Mouse (Mus musculus): ENCODE results near the gene Adgrb2. TPM values are rescaled to one million over a fixed set of nuclear protein-coding genes. Genes with fewer than 3 reads are reported as not detected.

Adgrb2 gene
- polyA plus RNA-seq, 1 experiment from 2014 or later = 2.8 TPM

- Histone ChIP-seq H3K4me1 (ENCODE audit: control insufficient read depth, insufficient read depth, low read length) (peaks cover 30% of the 10 kb centered on the region), H3K27me3 (ENCODE audit: control insufficient read depth, insufficient read depth, low read length) (peaks cover 40% of the 10 kb centered on the region)
These were observed 1.6 kb upstream of the Adgrb2 start for GRCm38 (mm10) chr4:129983046-129983445.

GRCm38 (mm10) chr4:129983764-129984420 is 778 bp upstream of the Adgrb2 start:
- H3K27me3 ChIP-seq (ENCODE audit: control insufficient read depth, insufficient read depth, low read length) = peaks cover 49% of the 10 kb centered on the region
- 0 out of 2 replicates have a peak, but pooled peaks have one; percentile 5 for ATAC-seq (ENCODE audit: insufficient read depth, low FRiP score, low TSS enrichment)
- peaks cover 33% of the 10 kb centered on the region for H3K4me1 ChIP-seq (ENCODE audit: control insufficient read depth, insufficient read depth, low read length)

More at GRCm38 (mm10) chr4:129983046-129983445, 1.6 kb upstream of the Adgrb2 start:
- ATAC-seq (ENCODE audit: insufficient read depth, low FRiP score, low TSS enrichment) (no peak), DNase-seq (ENCODE audit: low spot score) (no peak)
- Histone ChIP-seq H3K4me3 (ENCODE audit: low read depth, low read length) (no peak overlapping the region), H3K27ac (ENCODE audit: low read depth, low read length) (no peak overlapping the region), H3K36me3 (ENCODE audit: control insufficient read depth, insufficient read depth, low read length) (no peaks in the 10 kb centered on the region), H3K4me2 (ENCODE audit: low read depth) (no peak overlapping the region), H3K9ac (ENCODE audit: low read length) (no peak overlapping the region), H3K9me3 (ENCODE audit: control insufficient read depth, low read length) (no peaks in the 10 kb centered on the region)
- 7% methylated on average over 5 of the region's 5 CpGs for whole genome bisulfite sequencing

GRCm38 (mm10) chr4:129985161-129985670 is 546 bp downstream of the Adgrb2 start:
- peaks cover 51% of the 10 kb centered on the region for H3K27me3 ChIP-seq (ENCODE audit: control insufficient read depth, insufficient read depth, low read length)
- peaks cover 33% of the 10 kb centered on the region for H3K4me1 ChIP-seq (ENCODE audit: control insufficient read depth, insufficient read depth, low read length)
- H3K4me3 ChIP-seq (ENCODE audit: low read depth, low read length) = peak overlapping the region; percentile 72
- H3K4me2 ChIP-seq (ENCODE audit: low read depth) = peak overlapping the region; percentile 98
- H3K9me3 ChIP-seq (ENCODE audit: control insufficient read depth, low read length) = no peaks in the 10 kb centered on the region
- under 1% methylated on average over 38 of the region's 48 CpGs for WGBS
- DNase-seq (ENCODE audit: low spot score) (peak; percentile 39), ATAC-seq (ENCODE audit: insufficient read depth, low FRiP score, low TSS enrichment) (no peak; the same call in 1 of the 2 replicates)
- 0 out of 2 replicates have a peak overlapping the region, but pooled peaks have one; percentile 23 for H3K27ac ChIP-seq (ENCODE audit: low read depth, low read length)
- no peaks in the 10 kb centered on the region for H3K36me3 ChIP-seq (ENCODE audit: control insufficient read depth, insufficient read depth, low read length)
- H3K9ac ChIP-seq (ENCODE audit: low read length) = peak overlapping the region; percentile 69

More at GRCm38 (mm10) chr4:129983764-129984420, 778 bp upstream of the Adgrb2 start:
- 5% methylated on average over 15 of the region's 15 CpGs for WGBS
- Histone ChIP-seq H3K4me3 (ENCODE audit: low read depth, low read length) (peak overlapping the region; percentile 72), H3K9me3 (ENCODE audit: control insufficient read depth, low read length) (no peaks in the 10 kb centered on the region), H3K27ac (ENCODE audit: low read depth, low read length) (no peak overlapping the region), H3K36me3 (ENCODE audit: control insufficient read depth, insufficient read depth, low read length) (no peaks in the 10 kb centered on the region), H3K9ac (ENCODE audit: low read length) (no peak overlapping the region), H3K4me2 (ENCODE audit: low read depth) (peak overlapping the region; percentile 98)
- peak; percentile 69 for DNase-seq (ENCODE audit: low spot score)

- DNase-seq (ENCODE audit: low spot score) = peak; percentile 87
- peak overlapping the region; percentile 98 for H3K4me2 ChIP-seq (ENCODE audit: low read depth)
- peak overlapping the region; percentile 69 for H3K9ac ChIP-seq (ENCODE audit: low read length)
- H3K36me3 ChIP-seq (ENCODE audit: control insufficient read depth, insufficient read depth, low read length) = no peaks in the 10 kb centered on the region
- H3K4me3 ChIP-seq (ENCODE audit: low read depth, low read length) = peak overlapping the region; percentile 72
- H3K27me3 ChIP-seq (ENCODE audit: control insufficient read depth, insufficient read depth, low read length) = peaks cover 51% of the 10 kb centered on the region
- under 1% methylated on average over 56 of the region's 58 CpGs for WGBS
- H3K9me3 ChIP-seq (ENCODE audit: control insufficient read depth, low read length) = no peaks in the 10 kb centered on the region
- ATAC-seq (ENCODE audit: insufficient read depth, low FRiP score, low TSS enrichment) = peak; percentile 13; the same call in 1 of the 2 replicates
- peaks cover 33% of the 10 kb centered on the region for H3K4me1 ChIP-seq (ENCODE audit: control insufficient read depth, insufficient read depth, low read length)
- no peak overlapping the region for H3K27ac ChIP-seq (ENCODE audit: low read depth, low read length)
These were observed 1.2 kb downstream of the Adgrb2 start for GRCm38 (mm10) chr4:129985671-129986441.

- under 1% methylated on average over 39 of the region's 53 CpGs for WGBS
- H3K9me3 ChIP-seq (ENCODE audit: control insufficient read depth, low read length) = no peaks in the 10 kb centered on the region
- peak overlapping the region; percentile 39 for H3K4me3 ChIP-seq (ENCODE audit: low read depth, low read length)
- peak; percentile 27; the same call in 1 of the 2 replicates for ATAC-seq (ENCODE audit: insufficient read depth, low FRiP score, low TSS enrichment)
- no peaks in the 10 kb centered on the region for H3K36me3 ChIP-seq (ENCODE audit: control insufficient read depth, insufficient read depth, low read length)
- peaks cover 28% of the 10 kb centered on the region for H3K4me1 ChIP-seq (ENCODE audit: control insufficient read depth, insufficient read depth, low read length)
- DNase-seq (ENCODE audit: low spot score) = peak; percentile 75
- peak overlapping the region; percentile 60 for H3K9ac ChIP-seq (ENCODE audit: low read length)
- H3K4me2 ChIP-seq (ENCODE audit: low read depth) = peak overlapping the region; percentile 85
- no peak overlapping the region for H3K27ac ChIP-seq (ENCODE audit: low read depth, low read length)
- peaks cover 50% of the 10 kb centered on the region for H3K27me3 ChIP-seq (ENCODE audit: control insufficient read depth, insufficient read depth, low read length)
These were observed 3.3 kb downstream of the Adgrb2 start for GRCm38 (mm10) chr4:129987825-129988504.

- H3K27me3 ChIP-seq (ENCODE audit: control insufficient read depth, insufficient read depth, low read length) = peaks cover 37% of the 10 kb centered on the region
- H3K36me3 ChIP-seq (ENCODE audit: control insufficient read depth, insufficient read depth, low read length) = no peaks in the 10 kb centered on the region
- no peaks in the 10 kb centered on the region for H3K9me3 ChIP-seq (ENCODE audit: control insufficient read depth, low read length)
- H3K9ac ChIP-seq (ENCODE audit: low read length) = no peak overlapping the region
- DNase-seq (ENCODE audit: low spot score) (no peak), ATAC-seq (ENCODE audit: insufficient read depth, low FRiP score, low TSS enrichment) (no peak)
- no peak overlapping the region for H3K27ac ChIP-seq (ENCODE audit: low read depth, low read length)
- 83% methylated on average over 4 of the region's 4 CpGs for WGBS
- no peak overlapping the region for H3K4me2 ChIP-seq (ENCODE audit: low read depth)
- H3K4me3 ChIP-seq (ENCODE audit: low read depth, low read length) = no peak overlapping the region
- H3K4me1 ChIP-seq (ENCODE audit: control insufficient read depth, insufficient read depth, low read length) = peaks cover 13% of the 10 kb centered on the region
These were observed 5.3 kb downstream of the Adgrb2 start for GRCm38 (mm10) chr4:129989925-129990324.

- 73% methylated on average over 16 of the region's 16 CpGs for WGBS
- peaks cover 6% of the 10 kb centered on the region; the same call in 1 of the 2 replicates for H3K4me1 ChIP-seq (ENCODE audit: control insufficient read depth, insufficient read depth, low read length)
- no peak for DNase-seq (ENCODE audit: low spot score)
These were observed 8.1 kb downstream of the Adgrb2 start for GRCm38 (mm10) chr4:129992720-129993119.

GRCm38 (mm10) chr4:129993213-129993612 is 8.5 kb downstream of the Adgrb2 start:
- DNase-seq (ENCODE audit: low spot score) (no peak), ATAC-seq (ENCODE audit: insufficient read depth, low FRiP score, low TSS enrichment) (no peak)
- peaks cover 9% of the 10 kb centered on the region; the same call in 1 of the 2 replicates for H3K27me3 ChIP-seq (ENCODE audit: control insufficient read depth, insufficient read depth, low read length)
- H3K4me2 ChIP-seq (ENCODE audit: low read depth) = no peak overlapping the region
- peaks cover 1% of the 10 kb centered on the region; the same call in 1 of the 2 replicates for H3K4me1 ChIP-seq (ENCODE audit: control insufficient read depth, insufficient read depth, low read length)
- no peak overlapping the region for H3K27ac ChIP-seq (ENCODE audit: low read depth, low read length)
- 92% methylated on average over 5 of the region's 5 CpGs for WGBS
- no peaks in the 10 kb centered on the region for H3K9me3 ChIP-seq (ENCODE audit: control insufficient read depth, low read length)
- H3K36me3 ChIP-seq (ENCODE audit: control insufficient read depth, insufficient read depth, low read length) = no peaks in the 10 kb centered on the region
- H3K4me3 ChIP-seq (ENCODE audit: low read depth, low read length) = no peak overlapping the region
- H3K9ac ChIP-seq (ENCODE audit: low read length) = no peak overlapping the region

More at GRCm38 (mm10) chr4:129992720-129993119, 8.1 kb downstream of the Adgrb2 start:
- H3K36me3 ChIP-seq (ENCODE audit: control insufficient read depth, insufficient read depth, low read length) = no peaks in the 10 kb centered on the region
- H3K9me3 ChIP-seq (ENCODE audit: control insufficient read depth, low read length) = no peaks in the 10 kb centered on the region
- no peak for ATAC-seq (ENCODE audit: insufficient read depth, low FRiP score, low TSS enrichment)
- no peak overlapping the region for H3K9ac ChIP-seq (ENCODE audit: low read length)
- H3K4me2 ChIP-seq (ENCODE audit: low read depth) = no peak overlapping the region
- H3K4me3 ChIP-seq (ENCODE audit: low read depth, low read length) = no peak overlapping the region
- H3K27me3 ChIP-seq (ENCODE audit: control insufficient read depth, insufficient read depth, low read length) = peaks cover 13% of the 10 kb centered on the region; the same call in 1 of the 2 replicates
- H3K27ac ChIP-seq (ENCODE audit: low read depth, low read length) = no peak overlapping the region
